Comparison of ENCODE assay signal across 26 mouse cellular contexts in the genomic region with DNA sequence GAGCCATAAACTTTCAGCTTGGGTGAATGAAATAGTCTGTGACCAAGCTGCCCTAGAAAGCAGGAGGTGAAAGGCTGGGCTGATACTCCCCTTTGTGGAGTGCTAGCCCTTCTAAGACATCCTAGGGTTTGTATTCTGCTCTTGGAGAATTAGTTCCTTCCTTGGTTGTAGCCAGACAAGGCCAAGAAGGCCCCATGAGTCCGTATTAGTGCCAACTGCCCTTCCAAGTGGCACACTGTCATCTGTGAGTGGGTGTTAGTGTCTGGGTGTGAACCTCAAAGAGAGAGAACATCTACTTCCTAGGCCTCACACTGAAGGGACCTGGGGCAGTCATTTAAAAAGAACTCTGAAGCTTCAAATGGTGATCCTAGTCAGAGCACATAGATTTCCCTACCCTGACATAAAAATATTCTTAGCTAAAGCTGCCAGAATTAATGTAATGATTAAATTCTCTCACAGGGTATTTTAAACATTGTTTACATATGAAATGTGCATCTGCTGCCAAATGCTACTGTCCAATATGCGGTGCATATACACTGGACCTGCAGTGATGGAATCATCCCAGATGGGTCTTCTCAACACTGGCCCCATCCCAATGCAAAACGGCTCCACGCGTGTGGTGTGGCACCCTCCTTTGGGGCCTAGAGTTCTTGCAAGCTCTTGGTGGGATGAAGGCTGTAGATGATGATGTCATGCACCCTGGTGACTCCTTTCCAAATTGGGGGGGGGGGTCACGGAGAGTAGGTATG. TPM values are rescaled to one million over a fixed set of nuclear protein-coding genes. Genes with fewer than 3 reads are reported as not detected.
A peak's percentile ranks its signal among the peaks of the same experiment; 100 is the strongest.
DNase-seq lines count a peak whose midpoint lies in the region; ATAC-seq and TF ChIP-seq lines count a peak whose summit lies in the region.
"Had no signal": no experiment of that assay in that cellular context is flagged by ENCODE, and none has a peak within 500 bp of the region (broad histone marks: within the 10 kb centered on the region; RNA-seq: fewer than 3 reads in every experiment).

No protein-coding gene starts in this region.

- TF ChIP-seq CTCF in lung, embryonic 14.5 days (IDR thresholded peaks at IDR 0.05; ENCODE audit: low read depth) = no peak

- no peaks in the 10 kb centered on the region for H3K9me3 ChIP-seq in lung, embryonic 14.5 days (ENCODE audit: low read depth, low read length)
- H3K9me3 ChIP-seq: embryonic facial prominence, embryonic 12.5 days; embryonic facial prominence, embryonic 15.5 days; hindbrain, embryonic 10.5 days; hindbrain, embryonic 13.5 days had no signal

- peak; percentile 74 for ATAC-seq in lung, embryonic 14.5 days (ENCODE audit: insufficient read depth)
- ATAC-seq: activated CD4-positive, CD25-positive, alpha-beta regulatory T cell, adult 4 months; forebrain, embryonic 14.5 days; forebrain, postnatal 0 days; hindbrain, embryonic 16.5 days; intestine, postnatal 0 days had no signal

- no peak overlapping the region for H3K4me2 ChIP-seq in lung, embryonic 14.5 days
- H3K4me2 ChIP-seq: embryonic facial prominence, embryonic 12.5 days; embryonic facial prominence, embryonic 15.5 days; heart, embryonic 11.5 days; hindbrain, embryonic 13.5 days had no signal

- no peaks in the 10 kb centered on the region for H3K4me1 ChIP-seq in lung, embryonic 14.5 days (ENCODE audit: insufficient read depth)

- WGBS in lung, embryonic 14.5 days = 49% methylated on average over 6 of the region's 6 CpGs

- no peak overlapping the region for H3K4me3 ChIP-seq in lung, embryonic 14.5 days (ENCODE audit: low read depth, low read length)
- H3K4me3 ChIP-seq: embryonic facial prominence, embryonic 12.5 days; embryonic facial prominence, embryonic 15.5 days; gastrocnemius, adult 2 months; hindbrain, embryonic 10.5 days; hindbrain, embryonic 13.5 days had no signal

- H3K9ac ChIP-seq in lung, embryonic 14.5 days = no peak overlapping the region
- H3K9ac ChIP-seq: embryonic facial prominence, embryonic 12.5 days; embryonic facial prominence, embryonic 15.5 days; forebrain, postnatal 0 days; hindbrain, embryonic 13.5 days had no signal

- no peaks in the 10 kb centered on the region for H3K36me3 ChIP-seq in lung, embryonic 14.5 days (ENCODE audit: insufficient read depth)
- H3K36me3 ChIP-seq: embryonic facial prominence, embryonic 12.5 days; embryonic facial prominence, embryonic 15.5 days had no signal

- intact Hi-C loops in heart, postnatal 25 days (cut with DNase I) = no loop called here

- no peaks in the 10 kb centered on the region for H3K27me3 ChIP-seq in lung, embryonic 14.5 days (ENCODE audit: insufficient read depth, low read length)
- H3K27me3 ChIP-seq: embryonic facial prominence, embryonic 12.5 days; embryonic facial prominence, embryonic 15.5 days; hindbrain, embryonic 13.5 days had no signal

- no peak overlapping the region for H3K27ac ChIP-seq in lung, embryonic 14.5 days (ENCODE audit: low read depth)
- H3K27ac ChIP-seq: embryonic facial prominence, embryonic 12.5 days; embryonic facial prominence, embryonic 15.5 days; gastrocnemius, adult 2 months; hindbrain, embryonic 10.5 days; hindbrain, embryonic 13.5 days had no signal

- DNase-seq in cerebellum, postnatal 14 days = peak; percentile 38 to 56
- DNase-seq in cerebellum, adult 11 months = no peak
- peak; percentile 61 for DNase-seq in lung, embryonic 14.5 days
- no peak for DNase-seq in lung, postnatal 36 days
- peak; percentile 37 for DNase-seq in A20 (ENCODE audit: low read depth, low spot score)
- no peak for DNase-seq in heart, postnatal 25 days (ENCODE audit: low spot score)
- DNase-seq: adrenal gland, adult 8-10 months; adrenal gland, postnatal 25 days; cerebellum, adult 18-20 months; forebrain, postnatal 0 days; gastrocnemius, adult 2 months; gastrocnemius, postnatal 14 days; heart, adult 11 months; heart, postnatal 36 days had no signal

RNA-seq across cellular contexts. Expression of a gene that starts 41.7 kb away (rescaled TPM):
- 0.14 and 0.20 TPM in 2 replicates for polyA plus RNA-seq in lung, embryonic 14.5 days (2014; fragmentation: Nextera tagmentation; extraction: Ambion mirVana)
- total RNA-seq in heart, postnatal 25 days (2021) = not detected
- total RNA-seq: adrenal gland, postnatal 25 days; gastrocnemius, adult 2 months; heart, adult 8-10 months; heart, postnatal 36 days had no signal

RNA-seq across cellular contexts. Expression of a gene that starts 45.6 kb away (rescaled TPM):
- 0.34 and 0.54 TPM in 2 replicates for polyA plus RNA-seq in lung, embryonic 14.5 days (2014; fragmentation: Nextera tagmentation; extraction: Ambion mirVana)
- 1 to 10 TPM; 1.4 to 2.4 TPM for total RNA-seq in heart, postnatal 25 days (2021)
- total RNA-seq: common myeloid progenitor, adult 5-6 weeks had no signal

RNA-seq across cellular contexts. Expression of a gene that starts 54.7 kb away (rescaled TPM):
- polyA plus RNA-seq in lung, embryonic 14.5 days (2014; fragmentation: Nextera tagmentation; extraction: Ambion mirVana) = 6.8 and 7.7 TPM in 2 replicates
- total RNA-seq in heart, postnatal 25 days (2021) = 1 to 10 TPM; 5.8 to 6.1 TPM
- total RNA-seq: ES-E14 had no signal

Comparison
In these comparisons a context has a peak if more than half of its experiments do, and no peak if none do; other contexts are left out.
1. DNase-seq: peak in cerebellum, postnatal 14 days (2 of 2), lung, embryonic 14.5 days (single experiment) and A20 (single experiment); none in cerebellum, adult 11 months (single experiment), lung, postnatal 36 days (single experiment) and heart, postnatal 25 days (single experiment).